Mouse (Mus musculus): ENCODE measurements around the gene Dnajc8.

Gene Dnajc8

GRCm38 (mm10) chr4:132535406-132536121 lies at the start of gene Dnajc8:
Gene Dnajc8, plus strand, starts transcription at chr4:132535550.
- peak; percentile 95 for DNase-seq (ENCODE audit: low spot score)

- no peak for DNase-seq (ENCODE audit: low spot score)
Measured at GRCm38 (mm10) chr4:132488521-132488920, 46.8 kb upstream of the Dnajc8 start.

GRCm38 (mm10) chr4:132488976-132489375 lies 46.4 kb upstream of the Dnajc8 start:
- no peak for DNase-seq (ENCODE audit: low spot score)

- no peak for DNase-seq (ENCODE audit: low spot score)
Measured at GRCm38 (mm10) chr4:132490273-132491010, 44.9 kb upstream of the Dnajc8 start.

GRCm38 (mm10) chr4:132491057-132491456 lies 44.3 kb upstream of the Dnajc8 start:
- DNase-seq (ENCODE audit: low spot score), result no peak

GRCm38 (mm10) chr4:132491748-132492147 lies 43.6 kb upstream of the Dnajc8 start:
- DNase-seq (ENCODE audit: low spot score), result no peak

GRCm38 (mm10) chr4:132492178-132493060 lies 42.9 kb upstream of the Dnajc8 start:
- no peak for DNase-seq (ENCODE audit: low spot score)

- DNase-seq (ENCODE audit: low spot score), result no peak
Measured at GRCm38 (mm10) chr4:132494271-132494918, 41.0 kb upstream of the Dnajc8 start.

- DNase-seq (ENCODE audit: low spot score), result no peak
Measured at GRCm38 (mm10) chr4:132501639-132502038, 33.7 kb upstream of the Dnajc8 start.

- no peak for DNase-seq (ENCODE audit: low spot score)
Measured at GRCm38 (mm10) chr4:132503344-132503743, 32.0 kb upstream of the Dnajc8 start.

GRCm38 (mm10) chr4:132505034-132505738 lies 30.2 kb upstream of the Dnajc8 start:
- no peak for DNase-seq (ENCODE audit: low spot score)

- DNase-seq (ENCODE audit: low spot score), result no peak
Measured at GRCm38 (mm10) chr4:132505800-132506199, 29.6 kb upstream of the Dnajc8 start.

GRCm38 (mm10) chr4:132506250-132506649 lies 29.1 kb upstream of the Dnajc8 start:
- no peak for DNase-seq (ENCODE audit: low spot score)

- DNase-seq (ENCODE audit: low spot score), result no peak
Measured at GRCm38 (mm10) chr4:132507210-132507609, 28.1 kb upstream of the Dnajc8 start.

- no peak for DNase-seq (ENCODE audit: low spot score)
Measured at GRCm38 (mm10) chr4:132509621-132510296, 25.6 kb upstream of the Dnajc8 start.

GRCm38 (mm10) chr4:132510352-132510798 lies 25.0 kb upstream of the Dnajc8 start, which contains the start of gene Sesn2:
Gene Sesn2, minus strand, starts transcription at chr4:132510501.
- DNase-seq (ENCODE audit: low spot score), result peak; percentile 99

GRCm38 (mm10) chr4:132512080-132512479 lies 23.3 kb upstream of the Dnajc8 start:
- peak; percentile 66 for DNase-seq (ENCODE audit: low spot score)

- peak; percentile 56 for DNase-seq (ENCODE audit: low spot score)
Measured at GRCm38 (mm10) chr4:132513395-132514273, 21.7 kb upstream of the Dnajc8 start.

- DNase-seq (ENCODE audit: low spot score), result peak; percentile 91
Measured at GRCm38 (mm10) chr4:132514555-132515135, 20.7 kb upstream of the Dnajc8 start.

Measured in c-Kit-positive CD71-positive TER-119-positive erythroid progenitor cells, embryonic 14.5 days (primary cell).